Mouse (Mus musculus) lung, postnatal 10 days (tissue): ENCODE results near the gene Tmed11.
"Not testable (repeated sequence)": the region's sequence is repeated elsewhere in the genome, so short reads cannot be mapped to it uniquely, and the experiment has no call there.

Experiments used
- DNase-seq: peaks from one replicate; pipeline ENCODE4 v3.0.0; 2021

Gene Tmed11

GRCm38 (mm10) chr5:108795263-108795662, at the start of gene Tmed11:
Gene Tmed11, minus strand, starts transcription at chr5:108795363.
- not testable (repeated sequence) for DNase-seq

- peak; percentile 48 for DNase-seq
These were observed 41.0 kb upstream of the Tmed11 start for GRCm38 (mm10) chr5:108836156-108836555.

DNA sequence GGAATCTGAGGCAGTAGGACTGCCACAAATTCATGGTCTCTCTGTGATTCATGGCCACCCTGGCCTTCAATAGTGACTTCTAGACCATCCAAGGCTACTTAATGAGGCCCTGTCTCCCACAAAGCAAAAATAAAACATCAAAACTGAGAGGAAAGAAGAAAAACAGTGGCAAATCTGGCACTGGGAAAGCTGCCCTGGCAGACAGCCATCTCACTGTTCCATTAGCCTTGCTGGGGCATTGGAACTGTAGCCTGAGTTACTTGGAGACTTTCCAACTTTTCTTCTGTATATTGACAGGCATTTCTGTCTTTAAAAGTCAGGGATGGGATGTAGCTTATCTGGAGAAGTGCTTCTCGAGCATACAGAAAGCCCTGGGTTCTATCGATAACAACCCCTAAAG, 28.1 kb upstream of the Tmed11 start:
- DNase-seq, result no peak

GRCm38 (mm10) chr5:108808750-108809149, 13.6 kb upstream of the Tmed11 start, which contains the start of gene Vmn2r8:
Gene Vmn2r8, minus strand, starts transcription at chr5:108808850.
- not testable (repeated sequence) for DNase-seq

GRCm38 (mm10) chr5:108803646-108804045, 8.5 kb upstream of the Tmed11 start:
- DNase-seq, result peak; percentile 3

DNA sequence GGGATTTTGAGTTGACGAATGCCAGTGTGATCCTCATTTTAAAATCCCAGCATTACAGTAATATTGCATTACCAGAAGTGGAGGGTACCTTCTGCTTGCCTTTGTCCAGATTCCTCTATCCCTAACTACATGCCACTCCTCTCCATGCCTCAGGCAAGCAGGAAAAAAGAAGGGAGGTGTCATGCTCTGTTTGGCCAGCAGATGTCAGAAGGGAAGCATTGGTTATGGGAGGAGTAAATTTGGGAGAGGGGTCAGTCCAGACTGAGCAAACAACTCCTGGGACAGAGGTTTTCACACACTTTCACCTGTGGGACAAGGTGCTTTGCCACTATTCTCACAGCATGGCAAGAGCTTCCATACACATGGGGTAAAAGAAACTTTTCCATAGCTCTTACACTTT, 4.8 kb downstream of the Tmed11 start:
- DNase-seq, result peak; percentile 51

DNA sequence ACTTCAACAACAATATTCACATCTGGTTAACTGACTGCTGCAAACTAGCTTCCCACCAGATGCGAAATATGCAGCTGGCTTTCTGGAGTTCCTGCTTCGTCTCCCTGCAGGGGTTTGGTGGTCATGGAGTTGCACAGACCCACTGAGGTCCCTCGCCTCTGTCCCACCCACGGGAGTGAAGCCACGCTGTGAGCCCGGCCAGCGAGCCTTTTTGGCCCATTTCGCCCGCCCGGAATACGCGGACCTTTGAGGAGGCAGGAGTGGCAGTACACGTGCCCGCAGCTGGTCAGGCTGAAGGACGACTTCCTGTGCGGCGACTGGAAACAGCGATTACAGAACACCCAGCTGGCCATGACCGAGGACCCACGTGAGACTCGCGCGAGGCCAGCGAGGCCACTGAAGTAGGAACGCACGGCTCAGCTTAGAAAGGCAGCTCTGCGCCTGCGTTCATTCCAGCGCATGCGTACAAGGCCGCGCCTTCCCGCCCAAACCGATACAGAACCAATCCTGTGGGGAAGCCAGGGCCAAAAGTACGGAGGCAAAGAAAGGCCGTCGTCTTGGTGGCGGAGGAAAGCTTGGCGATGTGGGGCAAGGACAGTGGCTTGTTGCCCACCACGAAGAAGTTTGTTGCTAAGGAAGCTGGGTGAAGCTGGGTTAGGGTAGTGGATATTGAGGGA, 20.4 kb downstream of the Tmed11 start, which contains the start of gene Rnf212:
Rnf212 (minus strand) TSS at position 353 of the 677 bp plus-strand sequence.
- no peak for DNase-seq

GRCm38 (mm10) chr5:108760002-108760401, 35.2 kb downstream of the Tmed11 start:
- DNase-seq, result no peak

GRCm38 (mm10) chr5:108758396-108758795, 36.8 kb downstream of the Tmed11 start:
- peak; percentile 42 for DNase-seq

- DNase-seq, result not testable (repeated sequence)
These were observed 43.9 kb downstream of the Tmed11 start for GRCm38 (mm10) chr5:108751258-108751657.

- DNase-seq, result no peak
These were observed 44.6 kb downstream of the Tmed11 start for GRCm38 (mm10) chr5:108750328-108751210.

DNA sequence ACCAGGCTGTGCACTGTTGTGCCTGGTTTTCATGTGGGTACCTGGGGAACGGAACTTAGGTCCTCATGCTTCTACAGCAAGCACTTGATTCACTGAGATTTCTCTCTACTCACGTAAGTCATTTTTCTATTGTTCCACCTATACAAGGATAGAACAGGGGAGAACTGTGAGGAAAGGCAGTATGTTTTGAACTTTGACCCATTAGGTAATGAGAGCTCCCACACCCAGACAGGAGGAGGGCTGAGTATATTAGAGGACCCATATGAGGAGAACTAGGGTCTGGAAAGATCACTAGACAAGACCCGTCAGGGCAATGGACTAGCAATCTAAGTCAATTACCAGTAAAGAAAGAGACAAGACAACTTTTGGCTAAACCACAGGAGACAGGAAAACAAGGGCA, 50.5 kb downstream of the Tmed11 start:
- DNase-seq, result no peak

DNA sequence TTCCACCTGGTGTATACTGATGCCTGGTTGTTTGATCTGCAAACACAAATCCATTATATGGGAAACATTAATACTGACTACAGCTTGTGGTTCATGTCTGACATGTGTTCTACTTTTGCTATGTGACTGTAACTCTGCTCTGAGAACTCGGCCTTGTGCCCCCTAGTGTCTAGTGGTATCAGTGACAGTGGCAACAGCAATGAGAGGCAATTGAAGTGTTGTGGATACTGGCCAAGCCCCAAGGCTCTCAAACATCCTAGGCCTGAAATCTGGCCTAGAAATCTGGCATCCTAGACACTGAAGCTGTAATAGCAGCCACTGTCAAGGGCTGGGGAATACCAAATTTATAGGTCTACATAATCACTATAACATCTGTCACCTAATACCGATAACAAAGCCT, 51.3 kb downstream of the Tmed11 start:
- no peak for DNase-seq

- no peak for DNase-seq
These were observed 52.6 kb downstream of the Tmed11 start for GRCm38 (mm10) chr5:108742596-108742995.

DNA sequence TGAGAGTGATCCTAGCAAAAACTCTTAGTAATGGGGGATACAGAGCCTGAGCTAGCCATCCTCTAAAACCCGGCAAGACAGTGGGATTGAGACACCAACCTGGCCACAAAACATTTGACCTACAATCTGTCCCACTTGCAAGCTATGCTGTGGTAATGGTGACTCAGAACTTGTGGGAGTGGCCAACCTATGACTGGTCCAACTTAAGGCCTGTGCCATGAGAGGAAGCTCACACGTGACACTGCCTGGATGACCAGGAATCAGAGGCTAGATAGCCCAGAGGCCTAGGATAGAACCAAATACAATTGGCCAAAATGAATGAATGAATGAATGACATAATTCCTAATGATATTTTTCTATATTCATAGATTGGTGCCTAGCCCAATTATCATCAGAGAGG, 53.3 kb downstream of the Tmed11 start:
- no peak for DNase-seq

GRCm38 (mm10) chr5:108727425-108727824, 67.7 kb downstream of the Tmed11 start:
- no peak for DNase-seq
